Mouse (Mus musculus) retina, postnatal 1 day (tissue): ENCODE measurements at regions not wholly inside any gene's neighbourhood (a gene's known extent, or its start where the extent isn't known, plus 50 kb on each side); places are given as distances from the start of the nearest gene placed in this dataset.

ENCODE experiments used
- DNase-seq: peaks from one replicate; pipeline ENCODE4 v3.0.0-alpha.2; 2012

DNA sequence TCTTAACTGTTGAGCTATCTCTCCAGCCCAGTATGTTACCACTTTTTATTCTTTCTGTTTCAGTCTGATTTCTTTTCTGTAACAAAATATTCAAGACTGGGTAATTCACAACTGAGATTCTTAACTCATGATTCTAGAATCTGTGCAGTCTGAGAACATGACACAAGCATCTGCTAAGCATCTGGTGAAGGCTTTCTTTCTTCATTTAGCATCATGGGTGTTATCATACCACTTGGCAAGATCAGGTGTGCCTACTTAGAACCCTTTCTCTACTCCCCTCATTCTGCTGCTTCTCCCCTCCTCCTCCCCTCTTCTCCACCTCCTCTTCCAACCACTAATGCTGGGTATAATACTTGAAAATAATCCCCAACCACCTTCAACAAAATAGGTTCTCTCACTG lies 62.1 kb upstream of the Pfn2 start:
- no peak for DNase-seq

- no peak for DNase-seq
Observed at GRCm38 (mm10) chr3:57911831-57912596, 64.1 kb upstream of the Pfn2 start.

- peak; percentile 40 for DNase-seq
Observed at GRCm38 (mm10) chr3:57912650-57913343, 64.9 kb upstream of the Pfn2 start.

DNA sequence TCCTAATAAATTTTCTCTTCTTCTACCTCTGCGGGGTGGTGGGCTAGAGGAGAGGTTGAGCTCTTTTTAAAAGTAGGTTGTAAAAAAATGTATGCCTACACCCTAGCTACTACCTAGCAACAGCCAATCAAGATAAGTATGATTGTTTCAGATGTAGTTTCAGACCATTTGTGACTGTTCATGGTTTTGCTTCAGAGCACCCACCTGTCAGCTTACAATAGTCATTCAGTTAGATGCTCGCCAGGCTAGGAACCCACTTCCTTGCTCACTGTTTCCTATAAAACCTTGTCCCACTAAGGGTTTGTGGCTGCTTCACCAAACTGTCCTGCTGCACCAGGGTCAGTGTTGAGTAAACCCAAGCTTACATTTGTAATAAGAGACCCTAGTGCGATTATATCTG lies 66.8 kb upstream of the Pfn2 start:
- DNase-seq: no peak

- DNase-seq: peak; percentile 55
Observed at GRCm38 (mm10) chr3:57918913-57919312, 71.0 kb upstream of the Pfn2 start.

- peak; percentile 94 for DNase-seq
Observed at GRCm38 (mm10) chr3:57919390-57920089, 71.7 kb upstream of the Pfn2 start.

- DNase-seq: peak; percentile 15
Observed at GRCm38 (mm10) chr3:57920090-57920432, 72.2 kb upstream of the Pfn2 start.

- DNase-seq: no peak
Observed at GRCm38 (mm10) chr3:57921071-57921882, 73.4 kb upstream of the Pfn2 start.

DNA sequence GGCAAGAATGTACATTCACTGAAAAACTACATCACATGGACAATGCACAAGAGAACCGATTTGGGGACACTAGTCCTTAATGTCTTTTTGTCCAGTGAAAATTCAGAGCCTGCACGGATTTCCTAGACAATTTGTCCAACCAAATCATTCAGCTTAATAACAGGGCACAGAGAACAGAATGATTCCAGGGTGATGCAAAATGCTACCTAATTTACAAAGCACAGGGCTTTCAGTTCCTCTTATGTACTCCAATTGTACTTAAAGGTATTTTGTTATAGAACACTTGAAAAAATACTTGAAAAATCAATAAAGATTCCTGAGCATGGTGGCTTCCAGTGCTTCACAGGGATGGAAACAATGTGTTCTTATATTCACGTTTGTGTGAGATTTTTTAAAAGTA lies 75.2 kb upstream of the Pfn2 start:
- peak; percentile 7 for DNase-seq

GRCm38 (mm10) chr3:57932657-57933539 lies 85.0 kb upstream of the Pfn2 start:
- DNase-seq: no peak

GRCm38 (mm10) chr3:57935042-57935610 lies 87.2 kb upstream of the Pfn2 start:
- no peak for DNase-seq

- DNase-seq: no peak
Observed at GRCm38 (mm10) chr3:57940504-57941381, 92.9 kb upstream of the Pfn2 start.

DNA sequence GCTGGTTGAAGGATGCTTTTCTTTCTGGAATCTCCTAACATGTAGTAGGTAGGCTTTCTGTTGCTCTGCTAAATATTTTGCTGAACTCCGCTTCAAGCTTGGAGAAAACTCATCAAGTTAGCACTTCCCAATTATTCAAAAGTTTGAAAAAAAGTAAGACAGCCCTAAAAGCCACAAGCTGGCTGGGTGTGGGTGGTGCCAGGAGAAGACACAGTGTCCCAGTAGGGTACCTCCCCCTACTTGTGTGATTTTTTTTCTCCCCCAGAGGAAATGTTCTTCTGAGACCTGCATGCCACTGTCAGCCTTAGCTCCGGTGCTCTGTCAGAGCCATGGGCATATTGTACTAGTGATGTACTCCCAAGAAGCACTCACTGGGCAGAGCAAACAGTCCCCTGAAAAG lies 96.8 kb upstream of the Pfn2 start:
- no peak for DNase-seq

DNA sequence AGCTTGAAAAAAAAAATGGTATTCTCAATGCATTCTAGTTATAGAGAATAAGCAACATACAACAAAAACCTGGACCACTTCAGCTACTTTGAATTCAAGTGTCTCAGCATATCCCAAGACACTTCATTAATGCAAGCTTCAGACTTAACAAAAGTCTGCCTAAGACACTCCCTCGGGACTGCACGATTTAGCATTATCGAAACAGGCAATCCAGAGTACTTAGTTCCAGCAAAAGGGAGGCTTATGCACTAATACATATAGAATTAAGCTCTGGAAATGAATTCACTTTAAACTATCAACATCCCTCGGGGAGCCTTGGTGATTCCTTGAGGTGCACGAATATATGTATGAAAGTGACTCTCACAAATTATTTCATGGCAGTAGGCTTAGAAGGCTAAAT lies 97.9 kb upstream of the Pfn2 start:
- DNase-seq: no peak

DNA sequence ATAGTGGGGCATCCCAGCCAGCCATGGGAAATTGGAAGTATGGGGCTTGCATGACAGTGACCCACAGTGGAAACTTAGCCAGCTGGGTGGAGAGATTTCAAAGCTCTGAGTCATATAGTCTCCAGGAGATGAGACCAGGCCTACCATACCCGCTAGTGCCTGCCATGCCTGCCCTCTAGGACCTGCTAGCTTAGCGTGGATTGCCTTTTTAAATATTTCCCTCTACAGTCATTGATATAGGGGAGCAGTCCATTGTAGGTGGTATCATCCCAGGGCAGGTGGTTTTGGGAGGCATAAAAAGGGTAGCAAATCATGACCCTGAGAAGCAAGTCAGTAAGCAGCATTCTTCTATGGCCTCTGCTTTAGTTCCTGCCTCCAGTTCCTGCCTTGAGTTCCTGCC lies 99.5 kb upstream of the Pfn2 start:
- DNase-seq: no peak

DNA sequence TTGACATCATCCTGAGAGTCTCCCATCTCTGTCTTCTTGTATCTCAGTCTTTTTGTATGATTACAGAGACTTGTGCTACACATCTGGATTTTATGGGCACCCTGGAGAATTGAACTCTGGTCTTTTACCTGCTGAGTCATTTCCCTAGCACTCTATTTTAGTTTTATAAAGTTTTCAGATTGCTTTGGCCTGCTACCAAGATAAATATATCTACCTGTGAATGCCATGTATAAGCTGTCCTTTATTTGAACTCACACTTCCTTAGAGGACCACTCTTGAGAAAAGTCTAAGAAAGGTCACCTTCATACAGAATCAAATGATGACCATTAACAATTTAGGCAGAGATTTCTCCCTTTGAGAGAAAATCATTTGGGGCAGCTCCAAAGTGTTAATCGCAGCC lies 100.8 kb upstream of the Pfn2 start:
- DNase-seq: no peak

DNA sequence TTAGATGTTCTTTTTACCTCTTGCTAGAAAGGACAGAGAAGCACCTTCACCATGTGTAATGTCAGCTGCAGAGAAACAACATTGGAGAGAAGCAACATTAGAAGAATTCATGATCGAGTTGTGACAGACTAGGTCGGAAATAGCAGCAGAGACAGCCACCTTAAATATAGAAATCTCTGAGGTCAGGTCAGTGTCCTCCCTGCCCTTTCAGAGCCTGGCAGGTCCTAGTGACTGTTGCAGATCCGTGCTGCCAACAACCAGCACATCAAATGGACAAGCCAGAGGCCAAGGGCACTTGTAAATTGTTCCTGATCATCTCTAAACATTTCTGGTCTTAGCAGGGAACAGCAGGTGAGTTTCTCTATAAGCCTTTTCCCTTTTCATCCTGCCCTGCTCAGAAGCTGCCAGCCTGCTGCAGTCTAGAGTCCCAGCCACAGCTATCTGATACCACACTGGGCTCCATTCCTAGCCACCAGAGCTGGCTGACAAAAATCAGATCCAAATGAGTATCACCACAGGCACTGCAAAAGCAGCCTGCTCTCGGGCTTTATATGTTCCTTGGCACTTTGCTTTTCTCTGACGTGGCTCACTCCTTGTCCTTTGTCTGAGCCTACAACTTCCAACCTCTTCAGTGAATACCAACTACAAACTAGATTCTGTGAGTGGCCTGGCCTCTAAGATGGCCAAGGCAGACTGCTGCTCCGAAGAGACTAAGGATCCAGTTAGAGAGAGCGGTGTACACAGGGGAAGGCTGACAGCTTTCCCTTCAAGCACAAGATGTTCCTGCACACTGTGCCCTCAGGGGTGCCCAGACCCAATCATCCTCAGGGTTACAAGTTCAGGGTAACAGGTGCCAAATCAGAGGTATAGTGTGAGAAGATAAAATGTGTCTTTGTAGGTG lies 102.8 kb upstream of the Pfn2 start:
- peak; percentile 44 for DNase-seq

DNA sequence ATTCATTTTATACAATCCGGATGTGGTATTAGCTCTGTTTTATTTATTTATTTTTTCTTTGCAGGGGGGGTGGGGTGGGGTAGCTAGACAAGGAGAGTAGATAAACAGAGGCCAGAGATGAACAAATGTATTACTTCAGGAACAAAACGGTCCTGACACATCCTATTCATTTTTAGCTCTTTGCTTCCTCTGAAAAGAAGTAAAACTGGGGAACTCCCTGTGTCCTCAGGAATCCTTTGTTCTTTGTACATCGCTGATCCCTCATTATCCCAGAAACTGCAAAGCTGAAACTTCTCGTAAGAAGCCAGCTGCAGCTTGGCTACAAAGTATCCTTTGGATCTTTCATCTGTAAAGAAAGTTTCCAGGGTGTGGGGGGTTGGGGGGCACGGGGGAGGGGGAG lies 103.6 kb upstream of the Pfn2 start:
- peak; percentile 75 for DNase-seq

DNA sequence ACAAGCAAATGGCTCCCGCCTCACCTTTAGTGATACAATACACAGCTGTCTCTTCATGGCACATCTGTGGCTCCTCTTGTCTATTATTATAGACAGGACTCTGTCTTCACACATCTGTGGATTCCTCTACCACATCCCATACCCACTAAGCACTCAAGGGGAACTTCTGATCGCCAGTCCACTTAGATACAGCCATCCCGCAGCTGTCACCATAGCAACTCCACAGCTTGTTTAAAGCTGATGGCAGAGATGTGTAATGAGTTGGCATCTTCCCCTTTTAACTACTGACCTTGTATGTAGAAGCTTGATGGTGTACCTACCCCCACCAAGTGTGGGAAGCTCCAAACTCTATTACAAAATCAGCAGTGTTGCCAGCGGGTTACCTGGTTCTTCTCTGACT lies 109.5 kb upstream of the Pfn2 start:
- peak; percentile 14 for DNase-seq

DNA sequence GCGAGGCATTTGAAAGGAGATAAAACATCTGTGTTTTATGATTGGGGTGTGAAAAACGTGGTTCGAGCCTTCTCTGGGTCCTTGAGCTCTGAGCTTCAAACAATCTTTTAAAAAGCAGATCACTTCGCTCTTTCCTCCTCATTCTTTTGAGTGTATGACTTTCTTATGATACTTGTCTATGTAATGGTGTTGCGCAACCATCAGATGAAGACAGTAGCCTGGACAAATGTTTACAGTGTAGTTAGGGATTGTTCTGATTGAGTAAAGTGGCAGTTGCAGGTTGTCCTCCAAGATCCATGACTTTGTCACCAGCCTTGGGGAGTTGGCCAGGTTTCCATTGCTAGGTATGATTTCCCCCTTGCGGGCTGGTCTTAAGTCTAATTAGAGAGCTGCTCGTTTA lies 116.1 kb upstream of the Pfn2 start:
- DNase-seq: no peak
